Mouse (Mus musculus): Measurements from ENCODE around the gene Glipr1l1. TPM values are rescaled to one million over a fixed set of nuclear protein-coding genes. Genes with fewer than 3 reads are reported as not detected.
"Not testable (repeated sequence)": the region's sequence is repeated elsewhere in the genome, so short reads cannot be mapped to it uniquely, and the experiment has no call there.

The Glipr1l1 gene
- polyA plus RNA-seq, 1 experiment, result not detected

DNA sequence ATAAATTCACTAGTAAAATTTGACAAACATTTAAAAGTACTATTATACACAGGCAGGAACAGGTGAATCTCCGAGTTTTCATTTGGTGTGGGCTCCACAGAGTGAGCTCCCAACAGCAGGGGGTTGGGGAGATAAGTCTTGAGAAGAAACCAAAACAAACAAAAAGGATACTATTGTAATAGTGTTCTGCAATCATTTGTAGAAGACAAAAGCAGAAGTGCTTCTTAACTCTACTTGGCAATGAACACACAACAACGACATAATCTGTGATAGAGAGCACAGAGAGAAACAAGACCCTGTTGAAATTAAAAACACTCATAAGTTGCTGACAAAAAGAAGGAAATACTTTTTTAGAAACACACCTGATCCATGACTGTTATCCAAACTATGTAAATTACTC, 20.1 kb downstream of the Glipr1l1 start:
- no peak for TF ChIP-seq POLR2A (IDR thresholded peaks at IDR 0.05; ENCODE audit: insufficient read depth, low read length)
- no peak for TF ChIP-seq CTCF (IDR thresholded peaks at IDR 0.05; ENCODE audit: low read depth, low read length)
- TF ChIP-seq EP300 (IDR thresholded peaks at IDR 0.05; ENCODE audit: insufficient read depth, low read depth, low read length), result no peak
- no peaks in the 10 kb centered on the region for H3K27me3 ChIP-seq (ENCODE audit: control insufficient read depth, insufficient read depth, low read length, poor library complexity, severe bottlenecking)

DNA sequence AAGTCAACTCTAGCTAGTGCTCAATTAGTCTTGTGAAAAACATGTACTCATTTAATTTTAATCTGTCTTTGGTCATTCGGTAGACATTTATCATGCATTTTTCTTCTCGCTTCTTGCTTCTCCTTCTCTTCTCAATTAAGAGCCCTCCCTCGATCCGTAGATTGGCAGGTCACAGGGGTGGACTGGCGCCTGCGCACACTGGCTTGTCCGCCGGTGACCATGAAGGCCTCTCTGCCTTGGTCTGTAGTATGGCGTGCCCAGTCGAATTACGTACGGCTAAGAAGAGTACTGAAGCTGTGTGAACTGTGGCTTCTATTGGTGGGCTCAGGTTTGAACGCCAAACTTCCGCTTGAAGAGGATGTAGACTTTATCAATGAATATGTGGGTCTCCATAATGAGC, 23.2 kb downstream of the Glipr1l1 start, which contains the start of gene Glipr1l2:
TSS of gene Glipr1l2 (plus strand) at position 198 of the 400 bp plus-strand sequence.
- Histone ChIP-seq H3K27me3 (ENCODE audit: control insufficient read depth, insufficient read depth, low read length, poor library complexity, severe bottlenecking) (no peaks in the 10 kb centered on the region), H3K9me3 (replicated peaks; ENCODE audit: control insufficient read depth, insufficient read depth, low read length, poor library complexity, severe bottlenecking) (no peaks in the 10 kb centered on the region), H3K9ac (ENCODE audit: low read depth, poor library complexity, severe bottlenecking) (no peak within 1 kb of the TSS), H3K27ac (ENCODE audit: insufficient read depth, low read length) (no peak within 1 kb of the TSS), H3K4me1 (ENCODE audit: control insufficient read depth, insufficient read depth, low read length) (no peaks in the 10 kb centered on the region), H3K36me3 (ENCODE audit: control insufficient read depth, insufficient read depth, low read length, poor library complexity, severe bottlenecking) (no peaks in the 10 kb centered on the region), H3K4me3 (ENCODE audit: low read depth, low read length) (no peak within 1 kb of the TSS)
- TF ChIP-seq POLR2A (IDR thresholded peaks at IDR 0.05; ENCODE audit: insufficient read depth, low read length) (no peak), EP300 (IDR thresholded peaks at IDR 0.05; ENCODE audit: insufficient read depth, low read depth, low read length) (no peak), CTCF (IDR thresholded peaks at IDR 0.05; ENCODE audit: low read depth, low read length) (no peak)

More for the DNA sequence above, 20.1 kb downstream of the Glipr1l1 start:
- H3K4me1 ChIP-seq (ENCODE audit: control insufficient read depth, insufficient read depth, low read length), result no peaks in the 10 kb centered on the region
- no peaks in the 10 kb centered on the region for H3K36me3 ChIP-seq (ENCODE audit: control insufficient read depth, insufficient read depth, low read length, poor library complexity, severe bottlenecking)
- no peaks in the 10 kb centered on the region for H3K9me3 ChIP-seq (replicated peaks; ENCODE audit: control insufficient read depth, insufficient read depth, low read length, poor library complexity, severe bottlenecking)
- H3K9ac ChIP-seq (ENCODE audit: low read depth, poor library complexity, severe bottlenecking), result no peak overlapping the region
- H3K27ac ChIP-seq (ENCODE audit: insufficient read depth, low read length), result no peak overlapping the region
- no peak overlapping the region for H3K4me3 ChIP-seq (ENCODE audit: low read depth, low read length)

DNA sequence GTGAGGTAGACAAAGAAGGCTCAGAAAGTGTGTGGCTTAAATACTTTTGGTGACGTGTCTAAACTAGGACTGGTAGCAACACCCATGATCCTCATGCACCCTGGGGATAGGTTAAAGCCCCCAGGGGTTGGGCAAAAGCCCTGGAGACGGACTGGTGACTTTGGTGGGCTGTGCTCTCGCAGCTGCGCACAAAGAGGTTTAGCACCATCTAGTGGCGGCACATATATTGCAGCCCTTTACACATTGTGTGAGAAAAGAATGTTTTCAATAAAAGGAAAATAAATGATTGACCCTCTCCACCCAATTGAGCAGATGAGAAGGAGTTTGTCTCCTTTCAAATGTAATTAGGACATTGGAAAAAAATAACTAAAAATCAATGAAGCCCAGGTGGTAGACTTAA, 45.8 kb downstream of the Glipr1l1 start:
- H3K36me3 ChIP-seq (ENCODE audit: control insufficient read depth, insufficient read depth, low read length, poor library complexity, severe bottlenecking); H3K27me3 ChIP-seq (ENCODE audit: control insufficient read depth, insufficient read depth, low read length, poor library complexity, severe bottlenecking); H3K4me3 ChIP-seq (ENCODE audit: low read depth, low read length); H3K9ac ChIP-seq (ENCODE audit: low read depth, poor library complexity, severe bottlenecking); H3K9me3 ChIP-seq (replicated peaks; ENCODE audit: control insufficient read depth, insufficient read depth, low read length, poor library complexity, severe bottlenecking); H3K4me1 ChIP-seq (ENCODE audit: control insufficient read depth, insufficient read depth, low read length); H3K27ac ChIP-seq (ENCODE audit: insufficient read depth, low read length): not testable (repeated sequence)
- TF ChIP-seq CTCF (IDR thresholded peaks at IDR 0.05; ENCODE audit: low read depth, low read length), result peak; percentile 61

DNA sequence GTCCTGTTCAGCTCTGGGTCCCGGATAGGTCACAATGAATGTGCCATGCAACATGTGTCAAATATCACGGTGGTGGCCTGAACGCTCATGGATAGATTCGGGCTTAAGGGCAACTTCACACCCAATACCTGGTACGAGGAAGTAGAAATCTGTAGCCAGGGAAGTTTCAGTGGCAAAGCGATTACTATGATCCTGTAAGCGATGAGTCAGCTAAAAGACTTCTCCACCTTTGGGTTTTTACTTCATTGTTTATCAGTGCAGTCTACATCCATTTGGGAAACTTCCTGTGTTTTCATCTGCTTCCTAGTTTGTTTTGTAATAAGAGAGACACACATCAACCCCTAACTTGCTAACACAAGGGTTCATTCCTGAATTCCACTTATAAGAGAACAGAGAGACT, 50.4 kb downstream of the Glipr1l1 start:
- H3K9me3 ChIP-seq (replicated peaks; ENCODE audit: control insufficient read depth, insufficient read depth, low read length, poor library complexity, severe bottlenecking), result no peaks in the 10 kb centered on the region
- no peak overlapping the region for H3K27ac ChIP-seq (ENCODE audit: insufficient read depth, low read length)
- no peaks in the 10 kb centered on the region for H3K4me1 ChIP-seq (ENCODE audit: control insufficient read depth, insufficient read depth, low read length)
- no peak overlapping the region for H3K4me3 ChIP-seq (ENCODE audit: low read depth, low read length)
- no peaks in the 10 kb centered on the region for H3K27me3 ChIP-seq (ENCODE audit: control insufficient read depth, insufficient read depth, low read length, poor library complexity, severe bottlenecking)
- TF ChIP-seq POLR2A (IDR thresholded peaks at IDR 0.05; ENCODE audit: insufficient read depth, low read length) (no peak), CTCF (IDR thresholded peaks at IDR 0.05; ENCODE audit: low read depth, low read length) (no peak), EP300 (IDR thresholded peaks at IDR 0.05; ENCODE audit: insufficient read depth, low read depth, low read length) (no peak)
- no peaks in the 10 kb centered on the region for H3K36me3 ChIP-seq (ENCODE audit: control insufficient read depth, insufficient read depth, low read length, poor library complexity, severe bottlenecking)
- H3K9ac ChIP-seq (ENCODE audit: low read depth, poor library complexity, severe bottlenecking), result no peak overlapping the region

DNA sequence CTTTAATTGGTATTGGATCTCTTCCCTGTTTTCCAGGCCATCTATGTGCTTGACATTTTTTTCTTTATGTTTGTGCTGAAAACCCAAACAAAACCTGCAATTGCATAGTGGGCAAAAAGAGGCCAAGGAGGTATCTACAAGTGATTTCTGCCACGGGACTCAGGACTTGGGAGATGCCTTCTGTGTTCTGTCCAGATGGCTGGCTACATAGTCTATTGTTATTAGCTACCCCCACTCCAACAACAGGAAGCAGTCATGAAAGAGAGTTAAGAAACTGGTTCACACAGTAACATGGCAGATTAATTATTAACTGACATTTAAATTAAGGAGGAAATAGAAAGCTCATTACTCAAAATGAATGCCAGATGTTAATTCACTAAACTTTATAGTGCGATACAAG, 65.1 kb downstream of the Glipr1l1 start:
- H3K36me3 ChIP-seq (ENCODE audit: control insufficient read depth, insufficient read depth, low read length, poor library complexity, severe bottlenecking); H3K4me3 ChIP-seq (ENCODE audit: low read depth, low read length): not testable (repeated sequence)

DNA sequence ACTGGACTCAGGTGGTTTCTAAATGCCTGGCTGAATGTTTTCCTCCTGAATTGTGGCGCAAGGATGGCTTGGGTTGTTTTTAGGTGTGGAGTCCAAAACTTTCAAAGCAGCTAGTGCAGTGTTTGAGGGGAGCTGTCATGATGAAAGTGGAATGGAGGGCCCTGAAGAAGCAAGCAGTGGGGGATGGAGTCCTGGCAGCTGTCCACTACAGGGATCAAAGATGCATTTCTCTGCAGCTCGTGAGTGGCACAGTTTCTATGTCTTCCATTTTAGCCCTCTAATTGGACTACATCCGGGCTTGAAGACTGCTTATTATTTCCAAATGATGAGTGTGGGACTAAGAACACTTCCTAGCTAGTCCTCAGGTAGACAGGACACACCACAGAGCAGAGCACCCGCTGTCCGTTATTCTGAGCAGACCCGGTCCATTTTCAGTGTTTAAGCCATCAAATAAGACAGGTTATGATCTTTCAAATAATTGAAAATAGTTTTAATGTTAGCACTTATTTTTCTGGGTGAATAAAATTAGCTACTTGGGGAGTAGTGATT, 67.8 kb downstream of the Glipr1l1 start:
- not testable (repeated sequence) for H3K4me3 ChIP-seq (ENCODE audit: low read depth, low read length); H3K4me1 ChIP-seq (ENCODE audit: control insufficient read depth, insufficient read depth, low read length); H3K36me3 ChIP-seq (ENCODE audit: control insufficient read depth, insufficient read depth, low read length, poor library complexity, severe bottlenecking); H3K27ac ChIP-seq (ENCODE audit: insufficient read depth, low read length); H3K9me3 ChIP-seq (replicated peaks; ENCODE audit: control insufficient read depth, insufficient read depth, low read length, poor library complexity, severe bottlenecking); H3K27me3 ChIP-seq (ENCODE audit: control insufficient read depth, insufficient read depth, low read length, poor library complexity, severe bottlenecking); H3K9ac ChIP-seq (ENCODE audit: low read depth, poor library complexity, severe bottlenecking)

More for the DNA sequence above, 65.1 kb downstream of the Glipr1l1 start:
- H3K9ac ChIP-seq (ENCODE audit: low read depth, poor library complexity, severe bottlenecking); H3K27me3 ChIP-seq (ENCODE audit: control insufficient read depth, insufficient read depth, low read length, poor library complexity, severe bottlenecking); H3K4me1 ChIP-seq (ENCODE audit: control insufficient read depth, insufficient read depth, low read length); H3K27ac ChIP-seq (ENCODE audit: insufficient read depth, low read length); H3K9me3 ChIP-seq (replicated peaks; ENCODE audit: control insufficient read depth, insufficient read depth, low read length, poor library complexity, severe bottlenecking): not testable (repeated sequence)

Other genes starting within 250 kb of the Glipr1l1 start
- gene Krr1, start 87.5 kb upstream of the Glipr1l1 start, polyA plus RNA-seq (2011; ENCODE audit: insufficient read depth, insufficient read length, low read depth, missing spikeins), result 63.6 and 77.1 TPM in 2 replicates
- 1.1 TPM in 1 of 2 replicates, not detected in the other for gene Glipr1, start 57.6 kb upstream of the Glipr1l1 start, polyA plus RNA-seq (2011; ENCODE audit: insufficient read depth, insufficient read length, low read depth, missing spikeins)
- gene Glipr1l2, start 23.2 kb downstream of the Glipr1l1 start, polyA plus RNA-seq (2011; ENCODE audit: insufficient read depth, insufficient read length, low read depth, missing spikeins), result not detected in 2 replicates
- not detected in 2 replicates for gene Glipr1l3, start 100.1 kb downstream of the Glipr1l1 start, polyA plus RNA-seq (2011; ENCODE audit: insufficient read depth, insufficient read length, low read depth, missing spikeins)
- 1.3 and 1.7 TPM in 2 replicates for gene Caps2, start 103.4 kb downstream of the Glipr1l1 start, polyA plus RNA-seq (2011; ENCODE audit: insufficient read depth, insufficient read length, low read depth, missing spikeins)
- gene Kcnc2, start 210.9 kb downstream of the Glipr1l1 start, polyA plus RNA-seq (2011; ENCODE audit: insufficient read depth, insufficient read length, low read depth, missing spikeins), result 0.12 TPM in 1 of 2 replicates, not detected in the other